Mouse (Mus musculus): Measurements from ENCODE around the gene Gfer. TPM values are rescaled to one million over a fixed set of nuclear protein-coding genes. Genes with fewer than 3 reads are reported as not detected.
"Not testable (repeated sequence)": the region's sequence is repeated elsewhere in the genome, so short reads cannot be mapped to it uniquely, and the experiment has no call there.

Gene Gfer
- total RNA-seq, 2 experiments from 2014 or later, result 9.6 to 14.0 TPM

DNA sequence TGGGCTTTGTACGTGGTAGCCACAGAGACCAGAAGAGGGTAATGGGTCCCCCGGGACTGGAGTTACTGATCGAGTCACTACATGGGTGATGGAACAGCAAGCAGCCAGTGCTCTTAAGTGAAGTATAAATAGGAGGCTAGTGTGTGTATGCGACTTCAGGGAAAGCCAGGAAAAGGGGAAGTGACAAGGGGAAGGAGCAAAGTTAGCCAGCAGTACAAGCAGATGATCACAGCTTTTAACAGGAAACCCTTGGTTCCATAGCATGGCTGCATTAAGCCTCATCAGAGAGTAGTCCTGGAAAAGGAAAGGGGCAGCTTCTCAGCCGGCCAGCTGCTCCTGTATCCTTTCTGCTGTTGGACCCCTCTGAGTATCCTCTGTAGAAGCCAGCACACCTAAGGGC lies 3.6 kb downstream of the Gfer start:
- no peak for ATAC-seq (replicated peaks; ENCODE audit: low FRiP score, poor library complexity, severe bottlenecking)

DNA sequence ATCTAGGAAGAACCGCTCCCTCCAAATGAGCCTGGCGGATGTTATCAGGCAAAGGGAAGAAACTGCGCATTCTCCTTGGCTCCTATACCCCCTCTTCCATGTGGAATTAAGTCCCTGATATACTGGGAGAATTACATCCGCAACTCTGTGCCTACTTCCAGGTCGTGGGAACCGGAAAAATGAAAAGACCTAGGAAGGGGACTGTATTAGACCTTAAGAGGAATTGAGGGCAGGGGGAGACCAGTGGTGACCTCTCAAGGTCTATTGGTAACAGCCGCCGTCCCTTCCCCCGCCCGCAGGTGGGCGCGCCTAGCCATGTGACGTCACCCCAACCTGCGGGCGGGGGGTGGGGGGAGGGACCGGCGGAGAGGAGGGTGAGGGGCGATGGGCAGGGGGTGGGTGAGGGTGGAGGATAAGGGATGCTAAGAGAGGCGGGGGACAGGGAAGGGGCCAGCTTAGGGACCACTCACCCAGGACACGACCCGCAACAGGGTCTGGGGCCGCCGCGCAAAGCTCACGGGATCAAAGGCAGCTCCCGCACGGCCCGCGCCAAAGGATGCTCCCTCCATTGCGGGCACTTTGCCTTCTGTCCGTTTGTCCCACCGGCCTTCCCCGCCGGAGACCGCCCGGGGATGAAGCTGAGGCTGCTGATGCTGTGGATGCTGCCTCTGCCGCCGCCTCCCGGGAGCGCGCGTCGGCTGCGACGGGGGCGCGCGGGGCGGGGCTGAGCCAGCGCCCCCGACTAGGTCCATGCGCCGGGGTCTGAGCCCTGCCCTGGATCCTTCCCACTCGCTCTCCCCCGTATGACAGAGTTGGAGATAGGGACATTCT lies 6.5 kb downstream of the Gfer start, which contains the start of gene Syngr3:
TSS of gene Syngr3 (minus strand) at position 705 of the 831 bp plus-strand sequence.
- no peak for ATAC-seq (replicated peaks; ENCODE audit: low FRiP score, poor library complexity, severe bottlenecking)

DNA sequence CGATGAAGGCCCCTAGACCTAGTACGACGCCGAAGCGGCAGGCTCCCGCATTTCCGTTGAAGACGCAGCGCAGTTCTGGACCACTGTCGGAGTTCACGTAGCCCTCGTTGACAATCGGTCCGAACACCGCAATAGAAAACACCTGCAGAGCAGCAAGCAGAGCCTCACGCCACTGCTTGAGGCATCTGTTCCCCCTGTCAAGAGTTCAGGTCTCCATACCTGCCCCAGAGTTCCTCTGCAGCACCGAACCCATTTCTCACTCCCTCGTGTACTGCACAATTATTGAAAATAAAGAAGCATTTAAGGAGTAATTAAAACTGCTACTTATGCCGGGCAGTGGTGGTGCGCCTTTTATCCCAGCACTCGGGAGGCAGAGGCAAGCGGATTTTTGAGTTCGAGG lies 8.4 kb downstream of the Gfer start:
- ATAC-seq (replicated peaks; ENCODE audit: low FRiP score, poor library complexity, severe bottlenecking), result 0 out of 2 replicates have a peak, but pooled peaks have one; percentile 17

DNA sequence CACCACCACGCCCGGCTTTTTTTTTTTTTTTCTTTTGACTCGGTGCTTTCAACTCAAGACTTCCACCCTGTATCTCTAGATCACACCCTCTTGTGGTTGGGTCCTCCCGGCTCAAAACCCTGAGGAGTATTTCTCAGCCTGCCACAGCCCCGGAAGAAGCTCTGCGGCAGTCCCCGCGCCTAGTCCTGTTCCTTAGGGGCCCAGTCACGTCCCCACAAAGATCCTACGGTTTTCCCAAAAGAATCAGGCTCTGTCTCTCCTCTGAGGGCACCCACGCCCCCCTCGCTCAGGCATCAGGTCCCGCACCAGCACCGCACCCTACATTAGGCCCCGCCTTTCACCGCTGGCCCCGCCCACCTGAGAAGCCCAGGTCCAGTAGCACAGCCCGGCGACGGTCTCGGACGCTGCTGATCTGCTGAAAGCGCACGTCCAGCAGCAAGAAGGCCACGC lies 8.8 kb downstream of the Gfer start:
- peak; percentile 72 for ATAC-seq (replicated peaks; ENCODE audit: low FRiP score, poor library complexity, severe bottlenecking)

DNA sequence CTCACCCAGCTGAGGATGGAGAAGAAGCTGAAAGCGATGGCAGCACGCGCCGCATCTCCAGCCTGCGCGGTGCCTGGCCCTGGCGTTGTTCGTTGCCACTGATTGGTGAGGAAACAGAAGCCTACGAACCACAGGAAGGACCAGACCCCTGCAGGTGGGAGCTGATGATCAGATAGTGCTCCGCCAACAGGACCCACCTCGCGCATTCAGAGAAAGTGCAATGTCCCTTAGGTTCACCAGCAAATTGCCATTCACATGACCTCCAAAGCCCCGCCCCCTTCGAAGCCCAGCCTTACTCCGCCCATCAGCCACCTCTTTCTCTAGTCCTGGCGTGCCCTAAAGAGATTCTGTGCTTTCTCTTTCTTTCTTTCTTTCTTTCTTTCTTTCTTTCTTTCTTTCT lies 9.4 kb downstream of the Gfer start:
- ATAC-seq (replicated peaks; ENCODE audit: low FRiP score, poor library complexity, severe bottlenecking), result peak; percentile 70

DNA sequence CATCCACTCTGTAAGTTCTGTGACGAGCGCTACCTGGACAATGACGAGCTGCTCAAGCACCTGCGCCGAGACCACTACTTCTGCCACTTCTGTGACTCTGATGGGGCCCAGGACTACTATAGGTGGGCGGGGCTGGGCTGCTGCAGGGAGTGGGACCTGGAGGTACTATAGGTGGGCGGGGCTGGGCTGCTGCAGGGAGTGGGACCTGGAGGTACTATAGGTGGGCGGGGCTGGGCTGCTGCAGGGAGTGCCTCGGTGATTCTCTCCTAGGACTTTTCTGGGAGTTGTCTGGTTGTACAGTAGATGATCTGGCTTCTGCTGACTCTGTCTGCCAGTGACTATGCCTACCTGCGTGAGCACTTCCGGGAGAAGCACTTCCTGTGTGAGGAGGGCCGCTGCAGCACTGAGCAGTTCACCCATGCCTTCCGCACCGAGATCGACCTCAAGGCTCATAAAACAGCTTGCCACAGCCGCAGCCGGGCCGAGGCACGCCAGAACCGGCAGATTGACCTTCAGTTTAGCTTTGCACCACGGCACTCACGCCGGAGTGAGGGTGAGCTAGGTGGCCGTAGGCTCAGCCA lies 18.4 kb downstream of the Gfer start:
- ATAC-seq (replicated peaks; ENCODE audit: low FRiP score, poor library complexity, severe bottlenecking), result no peak

DNA sequence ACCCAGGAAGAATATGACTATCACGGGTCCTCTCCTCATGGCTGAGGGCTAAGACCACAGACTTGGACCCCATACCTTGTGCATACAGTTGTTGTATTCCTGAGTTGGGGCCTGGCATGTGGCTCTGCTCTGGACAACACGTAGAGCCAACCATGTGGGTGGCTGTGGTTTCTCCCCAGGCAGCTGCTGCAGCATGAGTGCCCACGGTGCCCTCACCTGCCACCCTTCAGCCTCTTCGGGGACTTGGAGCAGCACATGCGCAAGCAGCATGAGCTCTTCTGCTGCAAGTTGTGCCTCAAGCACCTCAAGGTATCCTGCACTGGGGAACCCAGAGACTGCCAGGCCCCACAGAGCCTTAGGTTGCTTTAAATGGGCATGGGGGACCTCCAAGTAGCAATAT lies 19.1 kb downstream of the Gfer start:
- no peak for ATAC-seq (replicated peaks; ENCODE audit: low FRiP score, poor library complexity, severe bottlenecking)

DNA sequence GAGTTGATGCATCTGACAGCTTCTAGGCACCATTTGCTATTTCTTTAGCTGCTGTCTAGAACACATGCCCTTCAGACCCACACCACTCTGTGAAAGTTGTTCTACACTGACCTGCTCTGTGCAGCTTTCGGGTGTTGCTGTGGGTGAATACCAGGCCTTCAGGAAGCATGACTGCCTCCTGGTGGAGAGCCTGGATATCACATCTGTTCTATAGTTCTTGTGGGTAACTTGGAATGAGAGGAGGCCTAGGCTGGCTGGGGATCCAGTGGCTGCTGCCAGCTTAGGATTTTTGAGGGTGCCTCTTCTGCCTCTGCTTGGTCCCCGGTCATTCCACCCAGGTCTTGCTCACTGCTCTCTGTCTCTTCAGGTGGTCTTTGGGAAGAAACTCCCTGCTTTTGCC lies 19.8 kb downstream of the Gfer start:
- ATAC-seq (replicated peaks; ENCODE audit: low FRiP score, poor library complexity, severe bottlenecking), result peak; percentile 82

DNA sequence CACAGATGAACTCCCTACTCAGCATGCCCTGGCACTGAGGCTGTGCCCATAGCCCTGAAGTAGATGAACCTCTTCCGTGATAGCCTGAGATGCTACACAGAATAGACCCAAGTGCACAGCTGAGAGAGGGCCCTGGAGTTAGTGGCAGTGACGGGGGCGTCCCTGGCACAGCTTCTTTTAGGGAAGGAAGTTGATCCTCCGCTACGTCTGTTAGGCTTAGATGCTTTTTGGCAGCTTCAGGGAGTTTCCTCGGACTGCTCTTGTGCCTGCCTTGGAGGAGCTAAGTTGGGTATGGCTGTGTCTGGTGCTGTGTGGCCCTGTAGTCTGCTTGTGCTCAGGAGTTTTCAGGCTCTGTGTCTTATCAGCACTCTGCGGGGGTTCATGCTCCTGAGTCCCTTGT lies 21.7 kb downstream of the Gfer start:
- no peak for ATAC-seq (replicated peaks; ENCODE audit: low FRiP score, poor library complexity, severe bottlenecking)

DNA sequence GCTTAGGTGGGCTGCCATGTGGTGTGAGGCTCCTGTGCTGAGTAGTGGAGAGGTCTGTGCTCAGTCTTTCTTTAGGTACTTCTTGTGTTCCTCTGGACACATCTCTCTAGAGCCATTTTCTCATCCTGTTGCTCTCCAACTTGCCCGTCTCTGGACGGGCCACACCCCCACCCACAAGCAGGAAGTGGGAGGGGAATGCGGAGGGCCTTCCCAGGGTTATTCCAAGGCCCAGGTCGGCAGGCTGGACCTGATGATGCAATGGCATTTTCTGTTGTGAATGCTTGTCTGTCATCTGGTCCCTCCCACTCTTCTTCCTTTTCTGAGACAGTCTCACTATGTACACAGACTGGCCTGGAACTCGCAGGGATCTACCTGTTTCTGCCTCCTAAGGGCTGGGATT lies 23.8 kb downstream of the Gfer start:
- no peak for ATAC-seq (replicated peaks; ENCODE audit: low FRiP score, poor library complexity, severe bottlenecking)

DNA sequence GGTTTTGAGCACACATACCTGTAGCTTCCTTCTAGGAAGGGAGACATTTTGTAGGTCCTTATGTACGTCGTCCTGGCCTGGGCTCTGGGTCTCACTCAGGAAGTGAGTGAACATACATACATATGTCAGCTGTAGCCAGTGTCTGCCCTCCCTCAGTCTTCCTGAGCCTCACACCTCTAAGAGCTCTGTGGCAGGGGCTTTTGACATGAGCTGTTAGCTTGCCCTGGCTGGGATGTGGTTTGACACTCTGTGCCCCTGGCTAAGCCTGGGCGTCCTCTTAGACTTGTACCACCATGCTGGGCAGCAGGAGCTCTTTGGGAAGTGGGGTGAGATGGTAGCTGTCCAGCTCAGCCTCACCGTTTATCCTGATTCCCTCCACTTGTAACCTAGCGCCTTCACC lies 24.6 kb downstream of the Gfer start:
- no peak for ATAC-seq (replicated peaks; ENCODE audit: low FRiP score, poor library complexity, severe bottlenecking)

DNA sequence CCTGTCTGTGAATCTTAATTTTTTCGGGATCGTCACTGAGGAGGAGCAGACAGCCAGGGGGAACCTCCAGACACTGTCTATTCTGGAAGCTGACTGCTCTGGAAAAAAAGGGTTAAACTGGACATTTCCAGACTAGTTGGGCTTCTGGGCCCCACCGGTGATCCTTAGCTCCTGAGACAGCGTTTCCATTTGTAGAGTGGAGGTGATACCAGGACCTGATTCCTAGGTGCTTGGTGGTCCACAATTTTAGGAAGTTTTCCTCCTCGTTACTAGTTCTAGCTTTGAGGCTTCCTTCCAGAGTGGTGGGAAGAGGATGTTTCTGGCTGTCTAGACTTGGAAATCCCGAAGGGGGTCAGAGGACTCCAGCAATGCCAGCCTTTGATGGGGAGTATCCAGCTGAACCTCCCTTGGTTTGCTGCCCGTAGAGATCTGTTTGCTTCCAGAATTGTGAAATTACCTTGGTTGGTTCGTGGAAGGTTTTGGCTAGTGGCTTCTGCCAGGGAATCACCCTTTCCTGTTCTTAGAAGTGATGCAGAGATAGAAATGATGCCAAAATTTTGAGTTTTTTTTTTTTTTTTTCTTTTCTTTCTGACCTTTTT lies 25.6 kb downstream of the Gfer start:
- ATAC-seq (replicated peaks; ENCODE audit: low FRiP score, poor library complexity, severe bottlenecking), result no peak

DNA sequence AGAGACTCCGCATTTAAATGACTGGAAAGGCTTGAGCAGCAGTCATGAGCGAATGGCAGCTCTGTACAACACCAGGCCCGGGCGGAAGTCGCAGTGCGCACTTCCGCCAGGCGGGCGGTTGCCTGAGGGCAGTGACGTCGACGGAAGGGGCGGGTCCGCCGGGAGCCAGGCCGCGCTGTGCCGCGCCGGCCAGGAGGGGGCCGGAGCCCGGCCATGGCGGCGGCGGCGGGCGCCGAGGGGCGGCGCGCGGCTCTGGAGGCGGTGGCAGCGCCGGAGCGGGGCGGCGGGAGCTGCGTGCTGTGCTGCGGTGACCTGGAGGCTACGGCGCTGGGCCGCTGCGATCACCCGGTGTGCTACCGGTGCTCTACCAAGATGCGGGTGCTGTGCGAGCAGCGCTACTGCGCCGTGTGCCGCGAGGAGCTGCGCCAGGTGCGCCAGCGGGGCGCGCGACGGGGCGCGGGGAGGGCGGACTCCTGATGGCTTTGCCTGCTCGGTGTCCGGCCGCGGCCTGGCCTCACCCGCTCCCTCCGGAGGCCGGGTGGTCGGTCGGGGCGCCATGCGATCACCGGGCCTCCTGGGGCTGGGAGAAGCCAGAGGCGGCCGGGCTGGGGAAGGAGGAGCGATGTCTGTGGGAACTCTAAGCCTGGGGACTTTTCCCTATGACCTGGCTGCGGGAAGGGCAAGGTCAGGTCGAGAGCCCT lies 26.3 kb downstream of the Gfer start, which contains the start of gene Zfp598:
TSS of gene Zfp598 (plus strand) at position 143 of the 701 bp plus-strand sequence.
- ATAC-seq (replicated peaks; ENCODE audit: low FRiP score, poor library complexity, severe bottlenecking), result peak; percentile 96

DNA sequence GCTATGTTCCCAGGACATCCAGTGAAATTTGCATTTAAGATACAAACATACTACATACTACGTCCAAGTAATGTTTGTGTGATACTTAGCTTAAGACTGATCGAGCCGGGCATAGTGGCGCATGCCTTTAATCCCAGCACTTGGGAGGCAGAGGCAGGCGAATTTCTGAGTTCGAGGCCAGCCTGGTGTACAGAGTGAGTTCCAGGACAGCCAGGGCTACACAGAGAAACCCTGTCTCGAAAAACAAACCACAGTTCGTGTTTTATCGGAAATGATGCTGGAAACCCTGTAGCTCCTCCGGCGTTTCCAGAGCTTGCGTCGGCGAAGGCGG lies 26.8 kb downstream of the Gfer start:
- not testable (repeated sequence) for ATAC-seq (replicated peaks; ENCODE audit: low FRiP score, poor library complexity, severe bottlenecking)

DNA sequence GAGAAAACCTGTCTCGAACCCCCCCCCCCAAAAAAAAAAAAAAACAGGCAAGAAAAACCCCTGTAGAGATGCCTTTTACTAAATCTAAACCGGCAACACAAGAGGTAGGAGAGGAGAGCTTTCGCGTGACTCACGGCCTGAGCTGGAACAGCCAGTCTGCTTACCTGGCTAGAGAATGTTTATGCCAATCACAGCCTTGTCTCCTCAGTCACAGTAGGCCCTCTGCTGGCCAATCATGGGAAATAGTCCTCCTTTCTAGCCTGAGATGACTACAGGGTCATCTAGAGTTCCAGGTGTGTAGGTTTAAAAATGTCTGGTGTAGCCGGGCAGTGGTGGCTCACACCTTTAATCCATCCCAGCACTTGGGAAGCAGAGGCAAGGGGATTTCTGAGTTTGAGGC lies 28.5 kb downstream of the Gfer start:
- 0 out of 2 replicates have a peak, but pooled peaks have one; percentile 21 for ATAC-seq (replicated peaks; ENCODE audit: low FRiP score, poor library complexity, severe bottlenecking)

DNA sequence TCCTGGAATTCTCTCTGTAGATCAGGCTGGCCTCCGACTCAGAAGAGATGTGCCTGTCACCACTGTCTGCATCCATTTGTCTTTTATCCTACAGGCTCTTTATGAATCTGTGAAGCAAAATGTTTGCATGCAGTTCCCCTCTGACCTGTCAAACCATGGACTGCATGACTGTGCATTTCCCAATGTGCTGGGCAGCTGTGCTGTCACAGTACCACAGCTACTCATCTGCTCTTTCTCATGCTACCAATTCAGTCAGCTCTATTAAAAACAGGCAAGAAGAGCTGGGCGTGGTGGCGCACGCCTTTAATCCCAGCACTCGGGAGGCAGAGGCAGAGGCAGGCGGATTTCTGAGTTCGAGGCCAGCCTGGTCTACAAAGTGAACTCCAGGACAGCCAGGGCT lies 28.9 kb downstream of the Gfer start:
- not testable (repeated sequence) for ATAC-seq (replicated peaks; ENCODE audit: low FRiP score, poor library complexity, severe bottlenecking)

DNA sequence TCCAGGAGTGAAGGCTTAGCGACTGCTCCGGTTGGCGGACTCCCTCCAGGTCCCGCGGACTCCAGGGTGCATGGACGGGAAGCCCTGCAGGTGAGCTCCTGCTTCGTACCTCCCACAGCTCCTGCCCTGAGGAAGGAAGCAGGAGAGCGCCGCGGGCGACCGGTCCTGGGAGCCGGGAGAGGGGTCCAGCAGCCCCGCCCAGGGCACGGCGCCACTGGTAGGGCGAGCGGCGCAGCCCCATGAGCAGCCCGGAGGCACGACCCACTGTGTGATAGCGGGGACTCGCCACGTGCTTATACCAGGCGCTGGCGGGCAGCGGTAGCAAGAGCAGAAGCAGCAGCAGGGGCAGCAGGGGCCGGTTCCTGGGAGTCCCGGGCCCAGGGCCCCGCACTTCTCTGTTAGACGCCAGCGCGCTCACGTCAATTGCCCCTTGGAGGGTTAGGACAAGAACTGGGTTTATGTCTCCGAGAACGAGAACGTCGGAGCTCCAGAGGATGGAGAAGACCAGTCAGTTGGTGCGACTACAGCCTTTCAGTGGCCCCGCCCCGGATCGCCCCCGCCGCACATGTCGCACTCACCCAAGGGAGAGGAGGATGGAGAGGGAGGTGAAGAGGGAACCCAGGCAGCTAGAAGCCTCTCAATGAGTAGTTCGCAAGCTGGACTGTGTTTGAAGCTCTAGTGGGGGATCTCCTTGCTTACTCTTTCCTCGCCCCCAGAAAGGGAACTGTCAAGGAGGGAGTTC lies 37.8 kb downstream of the Gfer start, which contains the start of gene Npw:
TSS of gene Npw (minus strand) at position 441 of the 742 bp plus-strand sequence.
- no peak for ATAC-seq (replicated peaks; ENCODE audit: low FRiP score, poor library complexity, severe bottlenecking)

DNA sequence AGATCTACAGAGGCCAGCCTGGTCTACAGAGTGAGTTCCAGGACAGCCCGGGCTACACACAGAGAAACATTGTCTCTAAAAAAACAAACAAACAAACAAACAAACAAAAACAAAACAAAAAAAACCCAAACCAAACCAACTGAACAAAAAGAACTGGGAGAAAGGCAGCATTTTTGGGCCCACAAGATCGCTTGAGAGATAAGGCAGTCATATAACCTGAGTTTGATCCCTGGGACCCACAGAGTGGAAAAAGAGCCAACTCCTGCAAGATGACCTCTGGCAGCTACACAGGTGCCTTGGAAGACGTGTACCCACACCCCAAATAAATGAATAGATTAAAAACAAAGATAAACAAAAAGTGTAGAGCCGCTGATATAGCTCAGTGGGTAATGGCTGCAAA lies 41.0 kb downstream of the Gfer start:
- ATAC-seq (replicated peaks; ENCODE audit: low FRiP score, poor library complexity, severe bottlenecking), result no peak

DNA sequence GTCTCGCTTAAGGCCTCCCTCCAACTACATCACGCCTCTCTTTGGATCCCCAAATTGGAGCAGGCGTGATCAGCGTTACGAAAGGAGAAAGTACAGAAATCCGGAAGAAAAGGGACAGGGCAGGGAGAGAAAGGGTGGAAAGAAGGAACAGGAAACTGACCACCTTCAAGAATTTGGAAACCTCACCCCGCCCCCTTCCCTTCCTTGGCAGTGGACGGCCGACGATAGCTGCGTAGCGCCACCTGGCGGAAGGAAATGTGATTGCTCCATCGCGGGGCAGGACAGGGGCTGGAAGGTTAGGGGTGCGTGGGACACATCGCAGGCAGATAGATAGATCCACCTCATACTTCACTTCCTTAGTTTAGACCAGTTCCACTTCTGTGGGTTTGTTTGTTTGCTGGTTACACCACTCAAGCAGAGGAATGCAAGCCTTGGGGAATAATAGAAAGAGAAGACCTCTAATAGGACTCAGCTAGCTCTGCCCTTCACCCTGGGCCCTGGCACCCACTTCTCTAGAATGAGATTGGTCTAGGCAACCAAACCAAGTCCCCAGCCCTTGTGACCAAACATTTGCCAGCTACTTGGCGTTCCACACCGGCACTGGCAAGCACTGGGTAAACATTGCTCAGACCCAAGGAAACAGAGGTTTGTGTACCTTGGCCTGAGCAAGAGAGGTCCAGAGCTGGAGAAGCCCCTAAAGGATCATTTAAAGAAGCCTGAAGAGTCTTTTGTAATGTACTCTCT lies 41.8 kb downstream of the Gfer start:
- peak; percentile 80 for ATAC-seq (replicated peaks; ENCODE audit: low FRiP score, poor library complexity, severe bottlenecking)
